Mouse (Mus musculus) cerebellum, adult 2 months (tissue): ENCODE data around the gene Cenpb.

Source experiments
- CTCF ChIP-seq: fragments of 200-500 bp; IDR thresholded peaks from 2 replicates; pipeline ENCODE4 v1.5.1; 2011; ENCODE audit warnings: low read depth, mild to moderate bottlenecking, control low read depth, low read length, moderate library complexity, borderline replicate concordance; ENCODE audit not compliant: insufficient read depth
- POLR2A ChIP-seq: fragments of 200-500 bp; IDR thresholded peaks from 2 replicates; pipeline ENCODE4 v1.6.1; 2011; ENCODE audit warnings: low read length, control low read depth, borderline replicate concordance; ENCODE audit not compliant: insufficient read depth

DNA sequence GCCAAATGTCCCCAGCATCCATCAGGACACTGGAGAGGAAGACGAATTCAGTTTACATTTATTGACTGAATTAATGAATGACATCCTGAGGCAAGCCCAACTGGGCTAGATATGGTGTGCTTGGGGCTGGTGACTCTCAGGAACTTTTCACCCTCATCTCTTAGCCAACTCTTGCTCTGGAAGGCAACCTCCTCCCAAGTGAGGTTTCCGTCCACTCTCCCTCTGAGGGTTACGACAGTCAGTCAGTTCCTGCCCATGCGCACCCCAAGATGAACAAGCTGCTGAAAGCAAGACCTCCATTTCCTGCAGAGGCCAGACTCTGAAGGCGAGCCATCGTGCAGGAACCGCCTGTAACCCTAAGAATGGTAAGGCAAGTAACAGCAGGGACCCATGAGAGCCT, 22.9 kb downstream of the Cenpb start:
- TF ChIP-seq CTCF: no peak
- no peak for TF ChIP-seq POLR2A
